Mouse (Mus musculus) kidney, adult 9 months (tissue): ENCODE measurements around the gene Eps8l2.

Source experiments
- DNase-seq: peaks from one replicate; pipeline ENCODE4 v3.0.0; 2022

The Eps8l2 gene

DNA sequence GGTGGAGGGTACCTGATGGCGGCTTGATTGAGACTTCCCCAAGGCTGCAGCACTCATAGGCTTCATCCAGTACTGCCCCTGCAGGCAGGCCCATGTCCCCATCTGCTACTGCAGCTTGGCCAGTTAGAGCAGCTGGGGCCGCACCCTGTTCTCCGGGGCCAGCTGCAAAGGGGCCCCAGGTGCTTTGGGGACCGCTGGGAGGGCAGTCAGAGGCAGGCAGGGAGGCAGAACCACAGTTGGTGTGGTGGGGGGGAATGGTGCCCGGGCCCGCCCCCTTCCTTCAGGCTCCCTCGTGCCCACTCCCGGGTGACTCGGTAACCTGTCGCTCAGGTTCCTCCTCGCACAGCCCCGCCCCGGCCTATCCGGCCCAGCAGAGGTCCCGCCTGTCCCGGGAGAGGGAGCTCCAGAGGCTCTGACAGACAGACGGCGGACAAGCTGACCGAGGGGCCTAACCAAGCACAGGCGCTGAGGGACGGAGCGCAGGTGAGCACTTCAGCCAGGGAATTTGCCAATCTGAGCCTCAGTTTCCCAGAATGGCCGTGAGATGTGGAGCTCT lies at the start of gene Eps8l2:
Gene Eps8l2 (plus strand): TSS at position 305 of the 556 bp plus-strand sequence.
- DNase-seq = peak; percentile 89

DNA sequence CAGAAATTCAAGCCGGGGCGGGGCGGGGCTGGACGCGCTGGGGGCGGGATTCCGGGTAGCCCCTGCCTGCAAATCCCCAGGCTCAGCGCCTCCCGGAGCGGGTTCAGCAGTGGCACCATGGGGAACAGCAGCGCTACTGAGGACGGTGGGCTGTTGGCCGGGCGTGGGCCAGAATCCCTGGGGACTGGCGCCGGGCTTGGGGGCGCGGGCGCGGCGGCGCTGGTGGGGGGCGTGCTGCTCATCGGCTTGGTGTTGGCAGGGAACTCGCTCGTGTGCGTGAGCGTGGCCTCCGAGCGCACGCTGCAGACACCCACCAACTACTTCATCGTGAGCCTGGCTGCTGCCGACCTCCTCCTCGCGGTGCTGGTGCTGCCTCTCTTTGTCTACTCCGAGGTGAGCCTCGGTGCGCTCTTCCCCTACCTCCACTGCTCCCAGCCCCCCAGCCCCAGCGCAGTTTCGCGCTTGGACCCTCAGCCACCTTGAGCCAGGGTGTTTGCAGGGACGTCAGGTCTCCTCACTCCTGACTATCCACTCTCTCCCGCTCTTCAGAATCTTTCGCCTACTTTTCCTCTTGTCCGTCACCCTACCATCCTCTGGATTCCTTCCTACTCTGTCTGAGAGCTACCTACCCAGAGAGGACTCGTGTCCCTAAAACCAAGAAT lies 46.6 kb upstream of the Eps8l2 start, which contains the start of gene Drd4:
Gene Drd4 (plus strand): TSS at position 86 of the 662 bp plus-strand sequence.
- DNase-seq = no peak

DNA sequence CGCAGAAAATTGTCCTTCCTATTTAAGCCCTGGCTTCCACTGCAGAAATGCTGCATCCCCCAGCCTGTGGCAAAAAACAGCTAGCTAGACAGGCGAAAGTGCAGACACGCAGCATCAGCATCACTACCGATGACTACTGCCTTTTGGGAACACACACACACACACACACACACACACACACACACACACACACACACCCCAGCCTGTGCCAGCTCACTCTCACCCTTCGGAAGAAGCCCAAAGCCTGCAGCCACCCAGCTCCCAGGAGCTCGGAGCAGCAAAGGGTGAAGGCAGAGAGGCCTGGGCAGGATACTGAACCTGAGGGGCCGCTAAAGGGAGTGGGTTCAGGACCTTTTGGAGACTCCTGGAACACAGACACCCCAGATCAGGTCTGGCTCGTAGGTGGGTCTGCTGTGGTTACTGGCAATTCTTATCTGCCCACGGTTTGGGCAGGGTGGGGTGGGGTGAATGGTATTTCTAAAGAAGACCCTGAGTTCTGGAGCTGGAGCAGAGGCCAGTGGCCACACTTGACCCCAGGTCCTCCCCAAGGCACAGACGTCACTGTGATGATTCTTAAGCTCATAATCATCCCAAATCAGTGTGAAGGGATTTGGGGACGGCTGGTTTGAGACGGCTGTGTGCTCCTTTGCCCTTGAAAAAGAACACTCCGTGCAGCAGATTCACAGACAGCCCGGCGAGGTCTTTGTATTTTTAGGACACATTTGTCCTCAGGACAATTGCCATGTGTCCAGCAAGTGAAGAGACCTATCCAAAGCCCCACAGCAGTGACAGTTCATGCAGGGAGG lies 45.9 kb upstream of the Eps8l2 start:
- no peak for DNase-seq

DNA sequence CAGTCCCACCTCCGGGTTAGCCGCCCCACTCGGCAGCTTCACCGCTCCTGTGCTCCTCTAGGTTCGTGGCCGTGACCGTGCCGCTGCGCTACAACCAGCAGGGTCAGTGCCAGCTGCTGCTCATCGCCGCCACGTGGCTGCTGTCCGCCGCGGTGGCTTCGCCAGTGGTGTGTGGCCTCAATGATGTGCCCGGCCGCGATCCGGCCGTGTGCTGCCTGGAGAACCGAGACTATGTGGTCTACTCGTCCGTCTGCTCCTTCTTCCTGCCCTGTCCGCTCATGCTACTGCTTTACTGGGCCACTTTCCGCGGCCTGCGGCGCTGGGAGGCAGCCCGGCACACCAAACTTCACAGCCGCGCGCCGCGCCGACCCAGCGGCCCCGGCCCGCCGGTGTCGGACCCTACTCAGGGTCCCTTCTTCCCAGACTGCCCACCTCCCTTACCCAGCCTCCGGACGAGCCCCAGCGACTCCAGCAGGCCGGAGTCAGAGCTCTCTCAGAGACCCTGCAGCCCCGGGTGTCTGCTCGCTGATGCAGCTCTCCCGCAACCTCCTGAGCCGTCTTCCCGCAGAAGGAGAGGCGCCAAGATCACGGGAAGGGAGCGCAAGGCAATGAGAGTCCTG lies 44.7 kb upstream of the Eps8l2 start:
- no peak for DNase-seq

DNA sequence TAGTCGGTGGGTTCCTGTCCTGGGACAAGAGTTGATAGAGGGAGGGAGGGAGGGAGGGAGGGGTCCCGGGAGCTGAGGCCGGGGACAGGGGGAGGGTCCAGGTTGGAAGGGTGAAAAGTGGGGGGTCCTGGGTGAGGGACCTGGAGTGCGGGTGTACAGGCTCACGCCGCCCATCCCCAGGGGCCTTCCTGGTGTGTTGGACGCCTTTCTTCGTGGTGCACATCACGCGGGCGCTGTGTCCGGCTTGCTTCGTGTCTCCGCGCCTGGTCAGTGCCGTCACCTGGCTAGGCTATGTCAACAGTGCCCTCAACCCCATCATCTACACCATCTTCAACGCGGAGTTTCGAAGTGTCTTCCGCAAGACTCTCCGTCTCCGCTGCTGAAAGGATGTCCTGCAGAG lies 44.2 kb upstream of the Eps8l2 start:
- DNase-seq = no peak

DNA sequence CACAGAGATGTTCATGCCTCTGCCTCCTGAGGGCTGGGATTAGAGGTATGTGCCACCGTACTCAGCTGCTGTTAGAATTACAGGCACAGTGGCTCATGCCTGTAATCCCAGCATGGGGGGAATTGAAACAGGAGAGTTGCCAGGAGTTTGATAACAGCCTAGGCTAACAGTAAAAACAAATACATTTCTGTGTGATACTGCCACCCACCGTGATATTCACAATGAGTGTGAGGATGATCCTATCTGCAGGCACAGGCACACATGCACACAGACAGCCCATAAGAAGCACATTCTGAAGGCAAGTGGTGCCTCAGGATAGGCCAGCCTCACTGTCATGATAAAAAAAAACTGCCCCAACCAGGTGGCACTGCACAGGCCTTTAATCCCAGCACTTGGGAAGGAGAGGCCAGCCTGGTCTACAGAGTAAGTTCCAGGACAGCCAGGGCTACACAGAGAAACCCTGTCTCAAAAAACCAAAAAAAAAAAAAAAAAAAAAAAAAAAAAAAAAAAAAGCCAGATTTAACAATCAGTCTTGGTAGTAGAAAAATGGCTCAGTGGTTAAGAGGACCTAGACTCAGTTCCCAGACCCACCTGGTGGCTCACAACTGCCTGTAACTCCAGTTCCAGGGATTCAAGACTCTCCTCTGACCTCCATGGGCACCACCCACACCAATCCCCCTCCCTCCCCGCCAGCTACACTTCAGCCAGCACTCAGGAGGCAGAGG lies 40.6 kb upstream of the Eps8l2 start:
- DNase-seq = no peak

DNA sequence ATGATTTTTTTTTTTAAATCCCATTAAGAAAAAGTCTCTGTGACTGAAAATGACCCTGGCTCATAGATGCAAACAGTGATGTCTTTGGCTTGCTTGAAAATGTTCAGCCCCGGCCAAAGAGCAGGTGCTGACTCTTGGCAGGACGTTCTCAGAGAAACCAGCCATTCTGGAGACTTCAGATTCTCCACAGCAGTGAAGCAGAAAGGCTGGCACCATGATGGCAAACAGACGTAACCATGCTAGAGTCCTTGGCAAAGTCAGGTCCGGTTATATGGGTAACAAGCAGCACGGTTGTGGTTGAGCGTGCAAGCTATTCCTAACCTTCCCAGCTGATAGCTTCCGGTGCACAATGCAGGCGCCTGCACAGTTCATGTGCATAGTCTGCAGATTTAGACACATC lies 39.5 kb upstream of the Eps8l2 start:
- no peak for DNase-seq

DNA sequence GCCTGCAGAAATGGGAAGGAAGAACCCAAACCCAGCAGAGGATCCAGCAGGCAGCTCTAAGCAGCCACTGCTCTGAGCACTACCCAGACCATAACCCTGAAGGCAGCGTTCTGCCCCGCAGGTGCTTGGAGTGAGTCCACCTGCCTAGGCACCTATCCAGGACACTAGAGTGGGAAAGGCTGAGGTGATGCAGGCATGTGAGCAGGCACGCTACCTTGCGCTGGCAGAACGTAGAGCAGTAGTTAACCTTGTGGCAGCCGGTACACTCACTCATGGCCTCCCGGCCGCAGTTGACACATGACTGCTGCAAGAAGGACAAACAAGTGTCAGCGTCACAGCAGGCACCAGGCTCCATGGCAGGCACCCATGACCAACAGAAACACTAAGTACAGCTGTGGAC lies 37.3 kb upstream of the Eps8l2 start:
- DNase-seq = peak; percentile 60

DNA sequence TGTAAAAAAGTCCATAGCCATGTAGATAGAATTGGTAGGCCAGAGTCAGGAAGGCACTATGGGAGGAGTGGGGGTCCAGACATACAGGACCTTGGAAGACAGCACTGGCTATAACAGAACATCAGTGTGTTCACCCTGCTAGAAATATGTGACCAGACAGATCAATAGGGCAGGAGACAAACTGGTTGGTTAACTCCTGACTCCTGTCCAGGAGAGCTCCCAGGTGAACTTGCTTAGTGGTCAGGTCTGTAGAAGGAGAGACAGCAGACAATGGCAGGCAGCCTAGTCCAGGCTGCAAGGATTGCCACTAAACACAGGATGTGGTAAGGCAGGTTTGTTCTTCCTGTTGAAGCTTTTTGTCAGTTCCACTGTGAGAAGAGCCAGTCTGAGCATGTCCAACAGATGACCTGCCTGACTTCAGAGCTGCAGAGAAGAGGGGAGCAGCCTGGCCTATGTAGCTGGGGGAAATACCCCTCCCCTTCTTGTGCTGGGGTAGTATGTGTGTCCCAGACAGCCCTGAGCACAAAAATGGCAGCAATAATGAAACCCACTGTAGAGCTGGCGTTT lies 35.9 kb upstream of the Eps8l2 start:
- peak; percentile 59 for DNase-seq

DNA sequence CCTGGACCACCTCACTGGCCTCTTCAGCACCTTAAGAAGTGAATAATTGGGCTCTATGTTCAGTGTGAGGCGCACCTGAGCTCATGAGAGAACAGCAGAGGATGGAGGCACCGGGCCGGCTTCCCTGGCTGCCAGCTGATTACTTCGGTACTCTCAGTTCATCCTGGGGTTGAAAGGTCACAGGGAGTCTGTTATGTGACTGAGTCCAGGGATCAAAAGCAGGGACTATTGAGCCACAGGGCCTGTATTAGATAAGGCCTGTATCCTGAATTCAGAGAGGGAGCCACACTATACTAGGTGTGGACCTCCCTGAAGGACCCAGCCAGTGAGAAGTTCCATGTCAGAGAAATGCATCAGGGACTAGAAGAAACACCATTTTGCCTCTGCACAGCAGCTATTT lies 34.1 kb upstream of the Eps8l2 start:
- no peak for DNase-seq

DNA sequence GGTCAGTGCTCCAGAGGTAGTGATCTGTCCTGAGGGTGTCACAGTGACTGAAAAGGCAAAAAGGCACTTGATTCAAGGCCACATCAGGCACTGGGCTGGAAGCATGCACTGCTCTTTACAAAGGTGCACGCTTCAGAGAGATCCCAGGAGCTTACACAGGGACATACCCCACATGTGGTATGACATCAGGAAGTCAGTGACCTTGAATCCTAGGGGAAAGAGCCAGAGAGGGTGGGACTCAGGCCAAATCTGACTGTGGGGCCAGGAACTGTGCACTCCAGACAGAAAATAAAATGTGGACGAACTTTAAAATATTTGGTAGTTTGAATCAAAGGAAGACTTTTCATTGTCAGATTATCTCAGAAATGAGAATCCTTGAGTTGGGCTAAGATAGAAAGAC lies 24.3 kb upstream of the Eps8l2 start:
- DNase-seq = no peak

DNA sequence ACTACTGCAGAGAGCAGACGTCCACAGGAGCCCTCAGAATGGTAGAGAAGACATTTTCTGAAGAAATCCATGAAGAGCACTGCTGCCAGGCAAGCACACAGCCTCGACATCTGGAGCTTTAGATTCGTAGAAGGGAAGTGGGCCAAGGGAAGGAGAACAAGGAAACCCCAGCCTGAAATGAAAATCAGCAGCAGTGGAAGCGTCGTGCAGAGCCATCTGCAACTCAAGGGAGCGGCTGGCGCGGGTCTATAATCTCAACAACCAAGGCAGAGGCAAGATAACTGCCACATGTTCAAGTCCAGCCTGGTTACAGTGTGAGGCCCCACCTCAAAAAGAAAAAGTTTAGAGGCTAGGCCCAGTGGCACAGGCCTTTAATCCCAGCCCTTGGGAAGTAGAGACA lies 23.6 kb upstream of the Eps8l2 start:
- DNase-seq = no peak

DNA sequence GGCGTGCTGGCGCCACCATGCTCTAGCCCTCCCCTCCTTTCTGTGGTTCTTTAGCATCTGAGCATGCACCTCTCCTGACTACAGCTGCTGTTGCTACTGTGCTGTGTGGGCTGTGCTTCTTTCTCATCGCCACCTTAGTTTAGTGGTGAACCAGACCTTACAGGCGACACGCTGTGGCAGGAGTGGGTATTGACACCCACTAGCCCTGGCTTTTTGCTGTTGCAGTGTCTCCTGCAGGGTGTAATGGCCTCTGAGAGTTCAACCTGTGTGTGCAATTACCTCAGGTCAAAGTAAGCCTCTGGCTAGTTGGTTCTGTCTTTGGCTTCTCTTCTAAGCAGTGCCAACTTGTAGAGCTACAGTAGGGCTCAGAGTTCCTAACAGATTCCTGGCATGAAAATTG lies 22.7 kb upstream of the Eps8l2 start:
- DNase-seq = peak; percentile 94

DNA sequence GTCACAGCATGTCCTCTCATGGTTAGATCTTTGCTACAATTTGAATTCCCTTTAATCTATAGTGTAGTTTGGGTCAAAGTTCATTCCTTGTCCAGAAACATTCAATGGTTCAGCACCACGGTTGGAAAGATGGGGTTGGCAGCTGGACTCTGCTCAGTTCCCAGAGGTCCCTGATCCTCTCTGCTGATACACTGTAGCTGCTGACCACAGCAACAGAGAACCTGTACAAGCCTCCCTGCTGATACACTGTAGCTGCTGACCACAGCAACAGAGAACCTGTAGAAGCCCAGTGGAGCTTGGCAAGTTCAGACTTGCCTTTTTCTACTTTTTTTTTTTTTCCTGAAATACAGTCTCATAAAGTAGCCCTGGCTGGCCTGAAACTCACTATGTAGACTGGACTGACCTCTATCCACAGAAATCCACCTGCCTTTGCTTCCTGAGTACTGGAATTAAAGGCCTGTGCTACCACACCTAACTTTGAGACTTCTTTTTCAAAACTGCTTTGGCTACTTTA lies 21.0 kb upstream of the Eps8l2 start:
- peak; percentile 45 for DNase-seq

DNA sequence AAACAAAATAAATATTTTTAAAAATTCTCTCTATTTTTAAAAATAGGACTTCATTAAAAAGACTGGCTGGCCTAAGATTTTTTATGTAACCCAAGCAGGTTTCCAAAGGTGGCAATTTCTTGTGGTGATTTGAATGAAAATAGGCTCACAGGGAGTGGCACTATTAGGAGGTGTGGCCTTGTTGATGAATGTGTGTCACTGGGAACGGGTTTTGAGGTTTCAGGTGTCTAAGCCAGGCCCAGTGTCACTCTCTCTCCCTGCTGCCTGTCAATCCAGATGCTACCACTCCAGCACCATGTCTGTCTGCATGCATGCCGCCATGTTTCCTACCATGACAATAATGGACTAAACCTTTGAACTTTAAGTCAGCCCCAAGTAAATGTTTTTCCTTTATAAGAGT lies 19.2 kb upstream of the Eps8l2 start:
- DNase-seq = no peak

DNA sequence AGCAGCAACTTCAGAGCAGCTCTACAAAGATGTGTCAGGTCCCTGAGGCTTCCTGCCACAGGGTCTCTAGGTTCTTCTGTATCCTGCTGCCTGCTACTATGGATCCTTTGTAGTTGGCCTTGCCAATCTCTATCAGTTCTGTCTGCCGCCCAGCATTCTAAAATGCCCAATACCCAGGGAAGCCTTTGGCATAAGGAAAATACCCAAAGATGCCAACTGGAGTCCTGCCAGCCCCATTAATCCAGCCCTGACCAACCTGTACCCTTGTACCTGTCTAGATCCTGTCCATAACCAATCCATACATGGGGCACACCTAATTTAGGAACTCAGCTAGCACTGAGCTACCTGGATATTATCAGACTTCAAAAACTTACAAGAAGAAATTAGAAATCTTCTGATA lies 14.0 kb upstream of the Eps8l2 start:
- DNase-seq = peak; percentile 48

DNA sequence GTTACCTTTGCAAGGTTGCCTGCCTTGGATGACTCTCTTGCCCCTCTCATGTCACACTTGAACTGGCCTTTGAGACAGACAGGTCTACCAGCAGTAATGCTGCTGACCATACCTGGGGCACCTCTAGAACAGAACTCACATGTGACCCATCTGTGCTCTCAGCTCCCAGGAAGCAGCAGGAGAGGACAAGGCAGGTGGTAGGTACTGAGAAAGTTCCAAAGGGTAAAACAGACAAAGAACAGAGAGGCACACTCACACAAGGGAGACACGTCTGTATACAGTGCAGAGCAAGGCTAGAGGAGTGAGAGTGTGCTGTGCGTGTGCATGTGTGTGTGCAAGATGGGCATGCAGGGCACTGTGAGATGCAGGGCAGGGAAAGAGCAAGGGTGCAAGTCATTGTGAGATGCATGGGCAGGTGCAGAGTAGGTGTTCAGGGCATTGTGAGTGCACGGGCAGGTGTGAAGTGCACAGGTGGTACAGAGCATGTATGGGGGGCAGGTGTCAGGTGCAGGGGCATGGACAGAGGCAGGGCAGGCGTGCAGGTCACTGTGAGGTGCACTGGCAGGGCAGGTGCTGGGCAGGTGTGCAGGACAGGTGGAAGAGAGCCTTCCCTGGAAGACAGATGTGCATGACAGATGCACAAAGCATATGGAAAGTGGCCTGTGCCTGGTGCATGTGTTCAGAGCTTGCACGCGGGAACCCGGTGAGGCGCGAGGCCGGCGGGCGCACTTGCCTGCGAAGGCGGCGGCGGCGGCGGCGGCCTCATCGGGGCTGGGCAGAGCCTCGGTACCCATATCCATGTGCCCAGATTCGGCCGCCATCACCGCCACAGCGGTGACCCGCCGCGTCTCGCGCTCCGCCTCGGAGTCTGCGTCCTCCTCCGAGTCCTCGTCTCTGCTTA lies 11.9 kb upstream of the Eps8l2 start:
- DNase-seq = peak; percentile 45

DNA sequence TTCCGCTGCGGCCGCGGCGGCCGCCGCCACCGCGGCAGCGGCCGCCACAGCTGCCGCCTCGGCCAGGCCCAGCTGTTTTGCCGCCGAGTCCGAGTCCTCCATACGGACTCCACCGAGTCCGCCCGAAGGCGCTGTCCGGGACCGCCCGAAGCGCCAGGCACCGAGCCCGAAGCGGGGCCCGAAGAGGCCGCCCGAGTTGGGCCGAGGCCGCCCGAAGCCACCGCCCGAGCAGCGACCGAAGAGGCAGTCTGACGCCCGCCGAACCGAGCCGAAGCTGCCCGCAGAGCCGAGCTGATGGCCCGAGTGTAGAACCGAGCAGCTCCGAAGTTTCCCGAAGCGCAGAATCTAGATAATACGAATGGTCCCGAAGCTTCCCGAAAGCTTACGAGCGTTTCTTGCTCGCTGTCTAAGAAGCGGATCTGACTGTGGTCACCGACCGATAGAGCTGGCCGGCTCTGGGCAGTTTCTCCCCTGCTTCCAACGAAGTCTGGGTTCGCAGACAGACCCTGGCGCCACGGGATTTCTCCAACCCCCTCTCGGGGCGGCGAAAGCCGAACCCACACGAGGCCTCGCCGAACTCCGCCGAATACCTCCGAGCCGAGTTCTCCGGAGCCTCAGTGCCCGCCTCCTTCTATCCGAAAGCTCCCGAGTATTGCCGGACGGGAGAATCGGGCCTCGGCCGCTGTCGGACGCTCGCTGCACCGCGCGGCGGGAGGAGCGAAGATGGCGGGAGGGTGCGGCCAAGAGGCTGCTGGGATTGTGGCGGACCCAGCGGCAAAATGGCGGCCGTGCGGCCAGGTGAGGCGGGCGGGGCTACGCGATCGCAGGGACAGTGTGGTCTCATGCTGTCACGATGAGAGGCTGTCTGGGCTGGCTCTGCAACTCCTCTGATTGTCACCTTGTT lies 11.0 kb upstream of the Eps8l2 start, which contains the start of the genes Deaf1 and Tmem80:
Gene Deaf1 (minus strand): TSS at position 222 of the 904 bp plus-strand sequence.
Gene Tmem80 (plus strand): TSS at position 271 of the 904 bp plus-strand sequence.
- DNase-seq = peak; percentile 100

DNA sequence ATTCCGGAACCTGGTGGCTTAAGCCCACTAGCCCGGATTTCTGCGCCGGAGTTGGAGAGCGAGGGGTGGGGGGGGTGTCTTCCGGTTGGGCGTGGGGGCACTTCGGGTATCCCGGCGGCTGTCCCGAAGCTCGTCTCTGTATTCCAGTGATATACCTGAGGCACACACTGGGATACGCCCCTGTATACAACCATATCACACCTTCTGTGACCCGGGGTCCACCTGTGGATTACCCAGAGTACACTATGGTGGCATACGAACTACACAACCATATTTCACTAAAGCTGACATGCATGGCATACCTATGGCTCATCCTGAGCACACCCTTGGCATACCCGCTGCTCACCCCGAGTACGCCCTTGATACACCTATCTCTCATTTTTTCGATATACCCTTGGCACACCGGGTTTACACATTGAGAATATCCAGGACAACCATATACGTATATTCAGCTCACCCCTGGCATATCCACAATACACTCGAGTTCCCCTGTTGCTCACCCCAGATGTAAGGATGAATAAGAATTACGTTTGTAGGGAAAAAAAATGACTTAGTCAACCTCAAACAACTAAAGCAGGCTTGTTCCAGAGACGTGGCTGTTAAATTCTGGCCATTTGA lies 10.2 kb upstream of the Eps8l2 start:
- DNase-seq = no peak

DNA sequence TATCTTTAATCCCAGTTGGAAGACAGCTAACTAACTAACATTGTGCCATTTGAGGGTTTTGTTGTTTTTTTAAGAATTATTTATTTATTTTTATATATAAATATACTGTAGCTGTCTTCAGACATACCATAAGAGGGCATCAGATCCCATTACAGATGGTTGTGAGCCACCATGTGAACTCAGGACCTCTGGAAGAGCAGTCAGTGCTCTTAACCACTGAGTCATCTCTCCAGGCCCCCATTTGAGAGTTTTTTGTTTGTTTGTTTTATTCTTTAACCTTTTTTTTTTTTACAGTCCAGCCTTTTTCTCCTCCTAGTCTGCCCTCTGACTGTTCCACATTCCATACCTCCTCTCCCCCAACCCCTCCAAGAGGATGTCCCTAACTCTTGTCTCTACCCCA lies 8.0 kb upstream of the Eps8l2 start:
- DNase-seq = no peak
